Mouse (Mus musculus) megakaryocyte, embryonic 14.5 days (primary cell): Measurements from ENCODE around the gene B830017H08Rik. TPM values are rescaled to one million over a fixed set of nuclear protein-coding genes. Genes with fewer than 3 reads are reported as not detected.
A peak's percentile ranks its signal among the peaks of the same experiment; 100 is the strongest.

Source experiments
- H3K27me3 ChIP-seq: replicated peaks from 2 replicates; pipeline ENCODE3; 2012; ENCODE audit warnings: inconsistent platforms
- H3K36me3 ChIP-seq: replicated peaks from 2 replicates; pipeline ENCODE3; 2012; ENCODE audit warnings: low read length, inconsistent platforms, mixed read lengths
- H3K4me1 ChIP-seq: 2 replicates; pipeline ENCODE4 v1.6.1; 2012; ENCODE audit warnings: inconsistent platforms
- H3K4me3 ChIP-seq: replicated peaks from 2 replicates; pipeline ENCODE3; 2012; ENCODE audit warnings: moderate library complexity, mild to moderate bottlenecking, inconsistent platforms
- H3K9me3 ChIP-seq: 2 replicates; pipeline ENCODE4 v1.6.1; 2012; ENCODE audit warnings: inconsistent platforms
- FLI1 ChIP-seq: IDR thresholded peaks from 2 replicates; pipeline ENCODE4 v1.6.1; 2012; ENCODE audit warnings: low read length, inconsistent platforms, mixed read lengths
- GATA1 ChIP-seq: IDR thresholded peaks from 3 replicates; pipeline ENCODE4 v1.6.1; 2012; ENCODE audit warnings: mixed read lengths, low read length, inconsistent platforms, borderline replicate concordance
- polyA plus RNA-seq: library from polyadenylated mRNA; stranded (reverse); fragments of >175 nt; gene quantifications from 2 replicates; pipeline ENCODE4 v1.2.3, GENCODE M21; 2012; ENCODE audit warnings: low replicate concordance; ENCODE audit not compliant: insufficient read depth

Gene B830017H08Rik
- polyA plus RNA-seq, 1 experiment: 0.13 TPM

DNA sequence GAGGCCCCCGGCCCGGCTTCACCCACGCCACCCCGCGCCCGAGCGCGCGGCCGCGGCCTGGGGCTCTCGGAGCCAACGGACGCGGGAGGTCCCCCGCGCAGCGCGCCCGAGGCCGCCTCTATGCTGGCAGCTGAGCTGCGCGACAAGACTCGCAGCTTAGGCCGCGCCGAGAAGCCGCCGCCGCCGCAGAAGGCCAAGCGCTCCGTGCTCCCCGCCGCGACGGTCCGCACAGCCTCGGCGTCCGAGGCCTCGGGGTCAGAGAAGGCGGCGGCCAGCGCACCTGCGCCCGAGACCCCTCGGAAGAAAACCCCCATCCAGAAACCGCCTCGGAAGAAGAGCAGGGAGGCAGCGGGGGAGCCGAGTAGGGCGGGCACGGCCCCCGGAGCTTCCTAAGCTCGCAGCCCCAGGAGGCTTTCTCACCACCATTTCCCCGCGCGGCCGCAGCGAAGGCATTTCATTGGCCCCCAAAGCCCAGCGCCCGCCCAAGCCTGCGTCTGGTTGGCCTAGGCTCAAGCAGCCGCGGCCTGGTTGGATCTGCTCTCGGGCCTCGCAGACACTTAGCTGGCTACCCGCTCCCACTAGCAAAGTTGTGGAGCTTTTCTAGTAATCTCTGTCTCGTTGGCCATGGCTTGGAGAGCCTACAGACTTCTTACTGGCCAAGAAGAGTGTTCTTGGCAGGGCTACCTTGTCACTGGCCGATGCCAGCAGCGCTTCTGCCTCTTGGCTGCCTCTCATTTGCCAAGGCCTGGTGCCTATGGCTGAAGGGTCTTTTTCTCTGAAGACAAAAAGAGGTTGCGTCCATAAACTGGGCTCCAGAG is 25.5 kb upstream of the B830017H08Rik start:
- peak overlapping the region; percentile 90 for H3K4me3 ChIP-seq
- no peak for TF ChIP-seq GATA1
- no peak for TF ChIP-seq FLI1
- peaks cover 92% of the 10 kb centered on the region for H3K27me3 ChIP-seq

DNA sequence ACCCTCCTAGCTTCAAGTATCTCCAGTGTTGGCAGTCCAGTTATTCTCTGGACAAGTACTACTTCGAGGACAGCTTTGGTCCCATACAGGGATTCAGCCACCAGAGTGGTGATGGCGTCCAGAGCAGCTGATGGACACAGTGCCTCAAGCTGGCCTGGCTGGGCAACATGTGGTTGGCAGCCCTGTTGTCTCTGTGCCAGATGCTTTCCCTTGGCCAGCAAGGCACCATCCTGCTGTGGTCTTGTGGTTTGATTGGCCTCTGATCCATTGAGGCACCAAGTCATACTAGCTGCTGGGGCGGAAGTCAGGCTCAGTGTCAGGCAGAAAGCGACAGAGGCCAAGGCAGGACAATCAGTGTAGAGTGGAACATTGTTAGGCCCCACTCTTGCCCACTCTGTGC is 23.8 kb upstream of the B830017H08Rik start:
- H3K4me3 ChIP-seq: no peak overlapping the region
- TF ChIP-seq GATA1: no peak
- no peak for TF ChIP-seq FLI1
- H3K4me1 ChIP-seq: peaks cover 46% of the 10 kb centered on the region
- peaks cover 92% of the 10 kb centered on the region for H3K27me3 ChIP-seq
- no peaks in the 10 kb centered on the region for H3K36me3 ChIP-seq
- no peaks in the 10 kb centered on the region; the same call in 1 of the 2 replicates for H3K9me3 ChIP-seq

More for the DNA sequence above, 25.5 kb upstream of the B830017H08Rik start:
- Histone ChIP-seq H3K9me3 (no peaks in the 10 kb centered on the region; the same call in 1 of the 2 replicates), H3K4me1 (peaks cover 61% of the 10 kb centered on the region), H3K36me3 (no peaks in the 10 kb centered on the region)

- H3K27me3 ChIP-seq: peaks cover 91% of the 10 kb centered on the region
- peaks cover 40% of the 10 kb centered on the region for H3K4me1 ChIP-seq
- no peaks in the 10 kb centered on the region; the same call in 1 of the 2 replicates for H3K9me3 ChIP-seq
- no peak overlapping the region for H3K4me3 ChIP-seq
- no peaks in the 10 kb centered on the region for H3K36me3 ChIP-seq
- TF ChIP-seq GATA1 (no peak), FLI1 (no peak)
Measured at GRCm38 (mm10) chr16:17809711-17810110, 23.2 kb upstream of the B830017H08Rik start.

DNA sequence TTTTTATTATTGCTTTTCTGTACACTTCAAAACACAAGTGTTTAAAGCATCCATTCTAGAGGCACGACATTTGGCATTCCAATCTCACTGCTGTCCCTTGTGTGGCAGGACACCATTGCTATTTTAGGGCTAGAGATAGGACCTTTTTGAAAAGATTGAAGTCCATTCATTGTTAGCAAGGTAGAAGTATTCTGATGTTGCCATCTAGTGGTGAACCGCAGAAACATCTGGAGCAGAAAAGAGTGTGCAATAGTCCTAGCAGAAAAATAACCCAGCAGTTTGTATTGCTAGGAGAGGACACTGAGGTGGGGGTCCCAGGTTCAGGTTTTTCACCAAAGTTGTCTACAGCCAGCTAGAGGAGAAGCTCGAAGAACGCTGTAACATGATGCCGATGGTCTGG is 20.8 kb upstream of the B830017H08Rik start:
- Histone ChIP-seq H3K4me1 (peaks cover 38% of the 10 kb centered on the region), H3K27me3 (peaks cover 91% of the 10 kb centered on the region), H3K4me3 (no peak overlapping the region), H3K36me3 (no peaks in the 10 kb centered on the region), H3K9me3 (peaks cover 13% of the 10 kb centered on the region)
- no peak for TF ChIP-seq GATA1
- TF ChIP-seq FLI1: no peak

GRCm38 (mm10) chr16:17813173-17813572 is 19.7 kb upstream of the B830017H08Rik start:
- Histone ChIP-seq H3K36me3 (no peaks in the 10 kb centered on the region), H3K27me3 (peaks cover 88% of the 10 kb centered on the region), H3K4me3 (no peak overlapping the region), H3K9me3 (peaks cover 23% of the 10 kb centered on the region), H3K4me1 (peaks cover 29% of the 10 kb centered on the region)
- TF ChIP-seq GATA1 (no peak), FLI1 (no peak)

DNA sequence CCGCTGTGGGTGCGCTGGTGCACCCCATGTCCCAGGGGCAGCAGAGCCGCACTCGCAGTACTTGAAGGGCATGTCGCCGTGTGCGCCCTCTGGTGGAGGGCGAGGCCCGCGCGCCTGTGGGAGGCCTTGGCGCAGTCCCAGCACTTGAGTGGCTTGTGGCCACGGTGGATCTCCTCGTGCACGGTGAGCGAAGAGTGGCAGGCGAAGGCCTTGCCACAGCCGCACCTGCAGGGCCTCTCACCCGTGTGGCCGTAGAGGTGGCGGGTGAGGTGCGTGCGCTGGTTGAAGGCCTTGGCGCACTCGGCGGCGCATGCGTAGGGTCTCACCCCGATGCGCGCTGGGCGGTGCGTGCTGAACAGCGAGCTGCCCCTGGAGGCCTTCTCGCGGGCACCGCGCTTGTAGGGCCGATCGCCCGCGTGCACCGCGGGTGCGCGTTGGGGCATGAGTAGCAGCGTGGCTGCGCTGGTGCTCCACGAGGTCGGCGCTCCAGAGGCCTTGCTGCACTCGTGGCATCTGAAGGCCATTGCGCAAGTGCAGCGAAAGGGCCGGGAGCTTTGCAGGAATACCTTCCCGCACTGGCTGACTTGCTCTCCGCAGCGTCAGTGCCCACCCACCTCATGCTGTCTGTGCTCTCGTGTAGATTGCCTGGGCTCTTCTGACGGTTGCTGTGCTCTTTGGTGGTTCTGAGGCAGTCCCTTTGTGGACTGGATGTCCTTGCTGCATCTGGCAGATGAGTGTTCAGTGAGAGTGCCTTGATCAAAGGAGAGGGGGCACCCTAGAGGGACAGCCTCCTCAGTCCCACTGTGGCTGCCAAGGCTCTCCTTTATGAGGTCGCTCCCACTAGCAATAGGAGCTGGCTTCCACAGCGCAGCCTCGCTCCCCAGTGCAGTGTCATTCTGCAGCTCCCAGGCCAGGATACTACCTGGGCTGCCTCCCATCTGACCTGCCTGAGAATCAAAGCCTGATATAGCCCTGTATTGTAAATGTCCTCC is 17.2 kb upstream of the B830017H08Rik start:
- Histone ChIP-seq H3K27me3 (peaks cover 83% of the 10 kb centered on the region), H3K4me3 (peak overlapping the region; percentile 93), H3K4me1 (peaks cover 19% of the 10 kb centered on the region), H3K36me3 (no peaks in the 10 kb centered on the region), H3K9me3 (peaks cover 36% of the 10 kb centered on the region)
- no peak for TF ChIP-seq FLI1
- TF ChIP-seq GATA1: no peak

GRCm38 (mm10) chr16:17816528-17816927 is 16.4 kb upstream of the B830017H08Rik start:
- no peaks in the 10 kb centered on the region for H3K36me3 ChIP-seq
- H3K9me3 ChIP-seq: peaks cover 36% of the 10 kb centered on the region
- TF ChIP-seq GATA1 (no peak), FLI1 (no peak)
- peaks cover 19% of the 10 kb centered on the region for H3K4me1 ChIP-seq
- no peak overlapping the region for H3K4me3 ChIP-seq
- H3K27me3 ChIP-seq: peaks cover 85% of the 10 kb centered on the region

- peaks cover 95% of the 10 kb centered on the region for H3K27me3 ChIP-seq
- peaks cover 11% of the 10 kb centered on the region for H3K4me1 ChIP-seq
- TF ChIP-seq GATA1: no peak
- no peak for TF ChIP-seq FLI1
- no peaks in the 10 kb centered on the region for H3K36me3 ChIP-seq
- H3K4me3 ChIP-seq: no peak overlapping the region
- no peaks in the 10 kb centered on the region for H3K9me3 ChIP-seq
Measured at GRCm38 (mm10) chr16:17826500-17826899, 6.4 kb upstream of the B830017H08Rik start.

GRCm38 (mm10) chr16:17828229-17828628 is 4.7 kb upstream of the B830017H08Rik start:
- no peaks in the 10 kb centered on the region for H3K36me3 ChIP-seq
- peaks cover 97% of the 10 kb centered on the region for H3K27me3 ChIP-seq
- peaks cover 22% of the 10 kb centered on the region for H3K4me1 ChIP-seq
- no peak overlapping the region for H3K4me3 ChIP-seq
- TF ChIP-seq GATA1: no peak
- TF ChIP-seq FLI1: no peak
- H3K9me3 ChIP-seq: no peaks in the 10 kb centered on the region

DNA sequence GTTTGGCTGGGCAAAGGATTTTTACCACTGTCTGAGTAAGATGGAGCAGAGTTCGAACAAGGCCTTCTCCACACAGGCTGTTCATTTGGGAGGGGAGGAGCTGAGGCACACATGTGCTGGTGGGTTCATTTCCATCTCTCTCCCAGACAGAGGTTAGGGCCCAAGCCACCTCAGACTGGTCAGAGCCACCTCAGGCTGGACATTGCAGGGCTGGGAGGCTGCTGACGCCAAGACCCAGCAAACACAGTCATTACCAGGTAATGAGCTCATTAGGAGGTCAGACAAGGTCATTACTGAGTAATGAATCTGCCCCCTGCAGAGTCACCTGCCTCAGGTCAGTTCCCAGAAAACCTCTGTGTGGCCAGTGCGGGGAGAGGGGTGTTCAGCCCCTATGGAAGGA is 4.1 kb upstream of the B830017H08Rik start:
- peaks cover 28% of the 10 kb centered on the region for H3K4me1 ChIP-seq
- no peaks in the 10 kb centered on the region for H3K36me3 ChIP-seq
- TF ChIP-seq FLI1: no peak
- TF ChIP-seq GATA1: no peak
- no peak overlapping the region for H3K4me3 ChIP-seq
- peaks cover 98% of the 10 kb centered on the region for H3K27me3 ChIP-seq
- H3K9me3 ChIP-seq: no peaks in the 10 kb centered on the region
